Mouse (Mus musculus) heart, adult 2 months (tissue): Measurements from ENCODE around the gene Fgfr2. TPM values are rescaled to one million over a fixed set of nuclear protein-coding genes. Genes with fewer than 3 reads are reported as not detected.

Source experiments
- DNase-seq, 2 experiments: peaks; one replicate each; pipeline ENCODE4 v3.0.0; 2021
- H3K27ac ChIP-seq: fragments of 200-600 bp; 2 replicates; pipeline ENCODE4 v1.8.1; 2022
- H3K27me3 ChIP-seq: fragments of 200-500 bp; 2 replicates; pipeline ENCODE4 v1.6.1; 2012; ENCODE audit warnings: mild to moderate bottlenecking, low read length, inconsistent platforms, mixed read lengths; ENCODE audit not compliant: control insufficient read depth, insufficient read depth
- H3K36me3 ChIP-seq: fragments of 200-500 bp; 2 replicates; pipeline ENCODE4 v1.6.1; 2012; ENCODE audit warnings: low read length, inconsistent platforms; ENCODE audit not compliant: control insufficient read depth, insufficient read depth
- H3K4me1 ChIP-seq: fragments of 200-500 bp; 2 replicates; pipeline ENCODE4 v1.6.1; 2011; ENCODE audit warnings: low read length; ENCODE audit not compliant: control insufficient read depth, insufficient read depth
- H3K4me3 ChIP-seq: fragments of 200-600 bp; 2 replicates; pipeline ENCODE4 v1.8.1; 2022
- H3K79me2 ChIP-seq: fragments of 200-500 bp; replicated peaks from 2 replicates; pipeline ENCODE4 v1.6.1; 2012; ENCODE audit warnings: mild to moderate bottlenecking, inconsistent platforms, low read length, moderate library complexity, mixed read lengths; ENCODE audit not compliant: control insufficient read depth, insufficient read depth
- H3K9ac ChIP-seq: fragments of 200-500 bp; 2 replicates; pipeline ENCODE4 v1.6.1; 2012; ENCODE audit warnings: low read depth, mild to moderate bottlenecking, control low read depth, inconsistent platforms, low read length, mixed read lengths
- CTCF ChIP-seq: fragments of 200-600 bp; IDR thresholded peaks from 2 replicates; pipeline ENCODE4 v1.8.1; 2022; ENCODE audit warnings: antibody characterized with exemption, mild to moderate bottlenecking, moderate library complexity
- EP300 ChIP-seq: fragments of 200-500 bp; IDR thresholded peaks from 2 replicates; pipeline ENCODE4 v1.6.1; 2011; ENCODE audit warnings: low read depth, low read length, control low read depth; ENCODE audit not compliant: insufficient read depth
- POLR2A ChIP-seq: fragments of 200-500 bp; IDR thresholded peaks from 2 replicates; pipeline ENCODE4 v1.6.1; 2011; ENCODE audit warnings: mild to moderate bottlenecking, low read depth, low read length, control low read depth; ENCODE audit not compliant: insufficient read depth
- WGBS: fragments of 180-500 bp; shearing (Covaris S2); methylation state at CpG from one replicate; pipeline ENCODE4 v1.1.7; 2018; 5-methylcytosine and 5-hydroxymethylcytosine counted together
- intact Hi-C: fragments of 180-260 bp; cut with DNase I; formaldehyde crosslinking; loops from one replicate; pipeline ENCODE4 v1.15.1; 2025
- polyA plus RNA-seq: library from polyadenylated mRNA; depleted of rRNA; stranded (reverse); fragments of >200 nt; gene quantifications from 2 replicates; pipeline ENCODE4 v1.2.3, GENCODE M21; 2012
- total RNA-seq, 2 experiments: library from RNA; stranded (reverse); gene quantifications; 2 replicates each; pipeline ENCODE4 v1.2.3; 2021

Fgfr2 gene
- total and polyA plus RNA-seq, 3 experiments, result 1.1 to 2.0 (median 1.3) TPM

- no peaks in the 10 kb centered on the region for H3K36me3 ChIP-seq
- no peak for TF ChIP-seq EP300
- TF ChIP-seq CTCF, result no peak
- no peak for TF ChIP-seq POLR2A
- 76% methylated on average over 4 of the region's 4 CpGs for WGBS
- intact Hi-C loops, result no loop called here
- H3K27ac ChIP-seq, result no peak overlapping the region
- H3K4me1 ChIP-seq, result peaks cover 20% of the 10 kb centered on the region
- no peak for DNase-seq
- H3K4me3 ChIP-seq, result no peak overlapping the region
- no peaks in the 10 kb centered on the region for H3K27me3 ChIP-seq
- H3K79me2 ChIP-seq, result no peaks in the 10 kb centered on the region
- H3K9ac ChIP-seq, result no peak overlapping the region
Observed at GRCm38 (mm10) chr7:132281753-132282152, 841.4 kb downstream of the Fgfr2 start.

- H3K27ac ChIP-seq, result no peak overlapping the region
- H3K36me3 ChIP-seq, result no peaks in the 10 kb centered on the region
Observed at GRCm38 (mm10) chr7:132278658-132279057, 844.5 kb downstream of the Fgfr2 start.

GRCm38 (mm10) chr7:132276287-132276686 is 846.9 kb downstream of the Fgfr2 start:
- no peaks in the 10 kb centered on the region for H3K27me3 ChIP-seq
- H3K4me3 ChIP-seq, result no peak overlapping the region
- H3K4me1 ChIP-seq, result peaks cover 4% of the 10 kb centered on the region
- no peaks in the 10 kb centered on the region for H3K79me2 ChIP-seq
- TF ChIP-seq POLR2A (no peak), CTCF (no peak), EP300 (no peak)
- no peak for DNase-seq
- no peak overlapping the region for H3K27ac ChIP-seq
- intact Hi-C loops, result no loop called here
- H3K36me3 ChIP-seq, result no peaks in the 10 kb centered on the region
- H3K9ac ChIP-seq, result no peak overlapping the region
- 97% methylated on average over 5 of the region's 5 CpGs for WGBS

More at GRCm38 (mm10) chr7:132278658-132279057, 844.5 kb downstream of the Fgfr2 start:
- WGBS, result 39% methylated on average over 3 of the region's 3 CpGs
- no peaks in the 10 kb centered on the region for H3K27me3 ChIP-seq
- H3K4me3 ChIP-seq, result no peak overlapping the region
- TF ChIP-seq CTCF (no peak), POLR2A (no peak), EP300 (no peak)
- intact Hi-C loops, result no loop called here
- DNase-seq, result no peak
- peaks cover 10% of the 10 kb centered on the region for H3K4me1 ChIP-seq
- no peak overlapping the region for H3K9ac ChIP-seq
- no peaks in the 10 kb centered on the region for H3K79me2 ChIP-seq

DNA sequence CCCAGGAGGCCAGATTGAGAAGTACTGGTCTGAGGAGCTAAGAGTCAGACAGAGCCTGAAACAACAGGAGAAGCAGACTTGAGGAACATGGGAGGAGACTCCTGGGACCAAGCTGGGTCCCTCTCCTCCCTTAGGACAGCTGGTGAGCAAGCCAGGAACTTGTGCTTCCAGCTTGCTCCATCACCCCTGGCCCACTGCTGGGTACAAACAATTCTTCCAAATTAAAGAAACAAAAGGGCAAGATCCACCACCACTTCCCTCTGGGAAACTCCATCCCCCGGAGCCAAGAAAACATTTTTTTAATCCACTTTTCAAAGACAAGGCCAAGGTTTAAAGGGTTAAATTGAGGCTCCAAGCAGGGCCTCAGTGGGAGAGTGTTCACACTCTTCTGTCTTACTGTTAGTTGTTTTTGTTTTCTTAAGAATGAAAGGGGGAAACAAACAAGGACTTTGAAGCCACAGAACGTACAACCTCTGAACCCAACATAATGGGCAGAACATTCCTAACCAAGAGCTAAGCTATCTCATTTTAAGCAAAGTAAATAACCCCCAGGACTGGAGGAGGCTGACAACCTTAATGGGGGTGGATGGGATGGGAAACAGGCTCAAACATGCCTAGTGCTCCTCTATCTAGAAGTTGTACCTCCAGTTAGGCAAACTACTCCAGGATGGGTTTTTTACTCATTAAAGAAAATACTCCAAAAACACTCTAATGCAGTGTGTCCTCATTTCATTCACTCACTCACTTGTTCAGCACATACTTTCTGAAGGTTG is 849.2 kb downstream of the Fgfr2 start:
- Histone ChIP-seq H3K27me3 (no peaks in the 10 kb centered on the region), H3K79me2 (no peaks in the 10 kb centered on the region; the same call in 1 of the 2 replicates), H3K36me3 (no peaks in the 10 kb centered on the region), H3K4me1 (peaks cover 4% of the 10 kb centered on the region), H3K4me3 (no peak overlapping the region), H3K9ac (no peak overlapping the region), H3K27ac (no peak overlapping the region)
- intact Hi-C loops, result no loop called here
- TF ChIP-seq CTCF, result no peak
- TF ChIP-seq POLR2A, result no peak
- TF ChIP-seq EP300, result no peak
- 73% methylated on average over 2 of the region's 2 CpGs for WGBS
- DNase-seq, result no peak

GRCm38 (mm10) chr7:132272984-132273383 is 850.2 kb downstream of the Fgfr2 start:
- H3K79me2 ChIP-seq, result no peaks in the 10 kb centered on the region; the same call in 1 of the 2 replicates
- TF ChIP-seq EP300 (no peak), POLR2A (no peak), CTCF (no peak)
- WGBS, result 96% methylated on average over 5 of the region's 5 CpGs
- H3K27ac ChIP-seq, result no peak overlapping the region
- no peaks in the 10 kb centered on the region for H3K36me3 ChIP-seq
- DNase-seq, result no peak
- no peaks in the 10 kb centered on the region for H3K27me3 ChIP-seq
- intact Hi-C loops, result no loop called here
- H3K9ac ChIP-seq, result no peak overlapping the region
- no peak overlapping the region for H3K4me3 ChIP-seq
- H3K4me1 ChIP-seq, result peaks cover 1% of the 10 kb centered on the region

- Histone ChIP-seq H3K27ac (no peak overlapping the region), H3K36me3 (no peaks in the 10 kb centered on the region), H3K4me1 (no peaks in the 10 kb centered on the region; the same call in 1 of the 2 replicates), H3K27me3 (no peaks in the 10 kb centered on the region), H3K4me3 (no peak overlapping the region), H3K79me2 (no peaks in the 10 kb centered on the region; the same call in 1 of the 2 replicates), H3K9ac (no peak overlapping the region)
- no peak for DNase-seq
- intact Hi-C loops, result no loop called here
- WGBS, result 72% methylated on average over 8 of the region's 8 CpGs
- TF ChIP-seq POLR2A, result no peak
- no peak for TF ChIP-seq EP300
- TF ChIP-seq CTCF, result no peak
Observed at GRCm38 (mm10) chr7:132270364-132270763, 852.8 kb downstream of the Fgfr2 start.
